Mouse (Mus musculus) brain, embryonic 18.5 days (tissue): ENCODE data around the gene Tas2r130.
"Not testable (repeated sequence)": the region's sequence is repeated elsewhere in the genome, so short reads cannot be mapped to it uniquely, and the experiment has no call there.

Source experiments
- DNase-seq: peaks from one replicate; pipeline ENCODE4 v3.0.0-alpha.2; 2012; ENCODE audit warnings: low read depth, low spot score

The Tas2r130 gene

DNA sequence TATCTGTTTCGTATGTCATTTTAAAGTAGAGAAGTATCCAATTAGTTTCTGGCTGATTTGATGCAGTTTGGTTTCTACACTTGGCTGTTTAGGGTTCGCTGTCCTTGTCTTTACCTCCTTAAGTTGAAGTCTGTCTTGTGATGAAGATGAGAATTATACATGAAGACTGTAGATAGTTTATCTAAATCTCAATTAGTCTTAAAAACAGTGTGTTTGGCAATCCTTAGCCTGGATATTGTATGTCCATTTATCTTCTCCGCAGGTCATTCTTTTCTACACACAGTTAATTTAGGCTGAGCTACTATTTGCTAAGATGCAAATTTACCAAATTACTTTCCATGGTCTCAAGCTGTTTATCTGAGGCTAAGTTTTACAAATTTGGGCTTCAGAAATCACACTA, at the start of gene Tas2r130:
TSS of gene Tas2r130 (minus strand) at position 101 of the 400 bp plus-strand sequence.
- DNase-seq = no peak

DNA sequence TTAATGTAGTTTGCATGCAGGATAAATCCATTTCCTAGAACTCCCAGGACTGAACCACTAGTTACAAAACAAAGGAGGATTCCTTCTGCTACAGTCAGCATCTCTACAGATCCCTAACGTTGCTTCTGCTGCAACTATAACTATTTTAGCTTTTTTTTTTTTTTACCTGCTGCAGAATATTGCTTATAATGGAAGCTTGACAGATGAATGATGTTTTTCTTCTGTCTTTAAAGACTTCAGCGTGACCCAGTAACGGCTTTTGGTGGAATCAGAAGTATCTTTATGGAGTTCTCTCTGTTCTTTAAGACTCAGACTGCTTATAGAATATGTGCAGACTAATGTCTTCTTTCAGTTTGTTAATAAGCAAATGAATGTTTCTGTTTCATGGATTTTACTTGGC, 48.1 kb upstream of the Tas2r130 start, which contains the start of gene Tas2r106:
TSS of gene Tas2r106 (minus strand) at position 101 of the 400 bp plus-strand sequence.
- DNase-seq = no peak

DNA sequence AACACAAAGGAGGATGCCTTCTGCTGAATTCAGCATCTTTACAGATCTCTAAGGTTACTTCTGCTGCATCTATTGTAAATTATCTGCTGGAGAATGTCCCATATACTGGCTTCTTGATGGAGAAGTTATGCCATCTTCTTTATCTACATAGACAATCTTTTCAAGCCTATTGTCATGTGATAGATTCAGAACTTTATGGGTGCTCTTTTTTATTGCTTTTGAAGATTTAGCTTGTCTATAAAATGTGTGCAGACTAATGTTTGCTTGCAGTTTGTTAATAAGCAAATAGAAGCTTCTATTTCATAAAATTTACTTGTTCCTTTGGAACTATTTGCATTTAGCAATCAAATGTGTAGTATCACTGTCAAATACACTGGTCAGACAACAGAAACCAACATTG, 29.3 kb upstream of the Tas2r130 start, which contains the start of gene Tas2r107:
TSS of gene Tas2r107 (minus strand) at position 101 of the 400 bp plus-strand sequence.
- DNase-seq = no peak

DNA sequence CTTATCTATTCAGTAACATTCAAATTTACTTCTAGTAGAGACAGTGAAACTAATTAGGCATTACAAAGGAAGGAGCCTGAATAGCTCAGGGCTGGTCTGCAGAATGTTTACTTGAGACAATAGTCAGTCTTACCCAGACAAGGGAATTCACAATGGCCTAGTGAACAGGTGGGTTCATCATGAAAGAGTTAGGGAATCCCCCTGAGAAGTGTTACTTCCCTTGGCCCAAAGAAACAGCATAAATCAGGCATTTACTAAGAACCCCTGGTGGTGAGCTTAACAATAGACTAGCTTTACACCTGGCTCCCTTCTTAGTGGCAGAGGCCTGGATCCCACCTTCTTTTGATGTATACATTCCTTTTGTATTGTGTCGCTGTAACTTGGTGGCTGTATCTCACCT, 20.8 kb downstream of the Tas2r130 start:
- DNase-seq = not testable (repeated sequence)

DNA sequence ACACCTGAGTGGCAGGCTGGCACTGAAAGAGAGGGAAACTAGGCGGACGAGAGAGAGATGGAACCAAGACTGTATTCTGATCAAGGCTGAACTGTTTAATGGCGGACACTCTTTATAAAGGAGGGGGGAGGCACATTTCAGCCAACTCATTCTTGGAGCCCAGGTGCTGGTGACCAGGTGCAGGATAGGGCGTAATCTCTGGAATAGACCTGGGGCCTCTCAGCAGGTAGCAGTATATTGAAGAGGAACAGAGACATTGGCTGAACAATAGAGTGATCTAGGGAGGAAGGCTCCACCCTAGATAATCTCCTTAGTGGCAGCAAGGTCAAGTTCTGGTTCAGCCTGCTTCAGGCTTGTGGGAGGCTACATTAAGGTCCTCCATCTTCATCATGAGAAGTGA, 25.9 kb downstream of the Tas2r130 start:
- DNase-seq = no peak
